Mouse (Mus musculus): ENCODE data around the gene Tpi1. TPM values are rescaled to one million over a fixed set of nuclear protein-coding genes. Genes with fewer than 3 reads are reported as not detected.

Tpi1 gene
- polyA plus RNA-seq, 1 experiment from 2014 or later, result 428 TPM

DNA sequence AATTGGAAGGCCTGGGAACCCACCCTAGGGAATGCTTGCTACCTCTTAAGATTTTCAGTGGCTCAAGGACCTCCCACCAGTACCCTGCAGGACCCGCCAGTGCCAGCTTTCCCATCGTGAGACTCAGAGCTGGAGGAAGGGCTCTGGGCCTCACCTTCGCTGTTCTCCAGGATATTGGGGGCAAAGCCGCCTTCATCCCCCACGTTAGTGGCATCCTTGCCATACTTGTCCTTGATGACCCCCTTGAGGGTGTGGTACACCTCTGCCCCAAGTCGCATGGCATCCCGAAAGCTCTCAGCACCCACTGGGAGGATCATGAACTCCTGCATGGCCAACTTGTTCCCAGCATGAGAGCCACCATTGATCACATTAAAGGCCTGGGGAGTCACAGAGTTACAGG is 48.1 kb downstream of the Tpi1 start:
- Histone ChIP-seq H3K9ac (replicated peaks) (no peak overlapping the region), H3K27me3 (peaks cover 52% of the 10 kb centered on the region), H3K4me3 (no peak overlapping the region), H3K4me2 (replicated peaks) (no peak overlapping the region), H3K4me1 (peaks cover 25% of the 10 kb centered on the region), H3K36me3 (no peaks in the 10 kb centered on the region), H3K9me3 (no peaks in the 10 kb centered on the region), H3K27ac (replicated peaks) (no peak overlapping the region)
- ATAC-seq (ENCODE audit: low FRiP score, low read depth), result no peak
- 84% methylated on average over 7 of the region's 7 CpGs for WGBS

Other genes starting within 250 kb of the Tpi1 start
- gene C1rb, start 244.0 kb downstream of the Tpi1 start, polyA plus RNA-seq (2016; fragmentation: Nextera tagmentation; extraction: Ambion mirVana), result not detected in 2 replicates
- 0.21 TPM in 1 of 2 replicates, not detected in the other for gene C1s2, start 178.2 kb downstream of the Tpi1 start, polyA plus RNA-seq (2016; fragmentation: Nextera tagmentation; extraction: Ambion mirVana)
- gene Lpcat3, start 151.3 kb downstream of the Tpi1 start, polyA plus RNA-seq (2016; fragmentation: Nextera tagmentation; extraction: Ambion mirVana), result 37.5 and 37.9 TPM in 2 replicates
- 161 and 170 TPM in 2 replicates for gene Emg1, start 102.1 kb downstream of the Tpi1 start, polyA plus RNA-seq (2016; fragmentation: Nextera tagmentation; extraction: Ambion mirVana)
- 308 and 315 TPM in 2 replicates for gene Phb2, start 102.0 kb downstream of the Tpi1 start, polyA plus RNA-seq (2016; fragmentation: Nextera tagmentation; extraction: Ambion mirVana)
- 5.2 and 5.6 TPM in 2 replicates for gene Ptpn6, start 75.6 kb downstream of the Tpi1 start, polyA plus RNA-seq (2016; fragmentation: Nextera tagmentation; extraction: Ambion mirVana)
- gene Grcc10, start 72.9 kb downstream of the Tpi1 start, polyA plus RNA-seq (2016; fragmentation: Nextera tagmentation; extraction: Ambion mirVana), result 523 and 554 TPM in 2 replicates
- gene Gm45234, start 58.3 kb downstream of the Tpi1 start, polyA plus RNA-seq (2016; fragmentation: Nextera tagmentation; extraction: Ambion mirVana), result not detected in 2 replicates
- gene Atn1, start 57.8 kb downstream of the Tpi1 start, polyA plus RNA-seq (2016; fragmentation: Nextera tagmentation; extraction: Ambion mirVana), result 15.6 and 18.0 TPM in 2 replicates
- gene Eno2, start 44.6 kb downstream of the Tpi1 start, polyA plus RNA-seq (2016; fragmentation: Nextera tagmentation; extraction: Ambion mirVana), result 9.0 and 9.4 TPM in 2 replicates
- gene Lrrc23, start 34.6 kb downstream of the Tpi1 start, polyA plus RNA-seq (2016; fragmentation: Nextera tagmentation; extraction: Ambion mirVana), result 2.3 and 4.6 TPM in 2 replicates
- gene Spsb2, start 5.6 kb downstream of the Tpi1 start, polyA plus RNA-seq (2016; fragmentation: Nextera tagmentation; extraction: Ambion mirVana), result 8.1 and 8.6 TPM in 2 replicates
- gene Usp5, start 15.2 kb upstream of the Tpi1 start, polyA plus RNA-seq (2016; fragmentation: Nextera tagmentation; extraction: Ambion mirVana), result 213 and 214 TPM in 2 replicates
- 168 and 169 TPM in 2 replicates for gene Cdca3, start 15.3 kb upstream of the Tpi1 start, polyA plus RNA-seq (2016; fragmentation: Nextera tagmentation; extraction: Ambion mirVana)
- 5.5 TPM in 2 replicates for gene Gnb3, start 26.0 kb upstream of the Tpi1 start, polyA plus RNA-seq (2016; fragmentation: Nextera tagmentation; extraction: Ambion mirVana)
- gene P3h3, start 43.5 kb upstream of the Tpi1 start, polyA plus RNA-seq (2016; fragmentation: Nextera tagmentation; extraction: Ambion mirVana), result 21.4 and 25.6 TPM in 2 replicates
- 11.8 and 11.9 TPM in 2 replicates for gene Gpr162, start 49.7 kb upstream of the Tpi1 start, polyA plus RNA-seq (2016; fragmentation: Nextera tagmentation; extraction: Ambion mirVana)
- gene Cd4, start 73.9 kb upstream of the Tpi1 start, polyA plus RNA-seq (2016; fragmentation: Nextera tagmentation; extraction: Ambion mirVana), result 0.20 TPM in 1 of 2 replicates, not detected in the other
- gene Lag3, start 97.4 kb upstream of the Tpi1 start, polyA plus RNA-seq (2016; fragmentation: Nextera tagmentation; extraction: Ambion mirVana), result 1.9 and 3.1 TPM in 2 replicates
- 525 and 672 TPM in 2 replicates for gene Ptms, start 105.8 kb upstream of the Tpi1 start, polyA plus RNA-seq (2016; fragmentation: Nextera tagmentation; extraction: Ambion mirVana)
- gene Mlf2, start 117.1 kb upstream of the Tpi1 start, polyA plus RNA-seq (2016; fragmentation: Nextera tagmentation; extraction: Ambion mirVana), result 452 and 459 TPM in 2 replicates
- 100 and 105 TPM in 2 replicates for gene Cops7a, start 151.2 kb upstream of the Tpi1 start, polyA plus RNA-seq (2016; fragmentation: Nextera tagmentation; extraction: Ambion mirVana)
- gene Pianp, start 182.4 kb upstream of the Tpi1 start, polyA plus RNA-seq (2016; fragmentation: Nextera tagmentation; extraction: Ambion mirVana), result 6.7 and 7.7 TPM in 2 replicates
- 18.0 and 20.6 TPM in 2 replicates for gene Zfp384, start 194.8 kb upstream of the Tpi1 start, polyA plus RNA-seq (2016; fragmentation: Nextera tagmentation; extraction: Ambion mirVana)
- 163 and 171 TPM in 2 replicates for gene Ing4, start 225.5 kb upstream of the Tpi1 start, polyA plus RNA-seq (2016; fragmentation: Nextera tagmentation; extraction: Ambion mirVana)
- 18.0 and 18.9 TPM in 2 replicates for gene Acrbp, start 235.4 kb upstream of the Tpi1 start, polyA plus RNA-seq (2016; fragmentation: Nextera tagmentation; extraction: Ambion mirVana)

Data from midbrain, embryonic 12.5 days (tissue).